Mouse (Mus musculus) thymus, postnatal 25 days (tissue): ENCODE measurements around the gene Napa.

Source experiments
- DNase-seq: peaks from one replicate; pipeline ENCODE4 v3.0.0; 2022

Gene Napa

GRCm38 (mm10) chr7:16098021-16099017 lies at the start of gene Napa:
TSS of gene Napa (plus strand) at chr7:16098458.
- peak; percentile 97 for DNase-seq

- no peak for DNase-seq
These were observed 49.3 kb upstream of the Napa start for GRCm38 (mm10) chr7:16048675-16049575.

- DNase-seq = no peak
These were observed 48.7 kb upstream of the Napa start for GRCm38 (mm10) chr7:16049576-16049915.

GRCm38 (mm10) chr7:16050600-16050999 lies 47.7 kb upstream of the Napa start:
- DNase-seq = no peak

- DNase-seq = peak; percentile 89
These were observed 46.2 kb upstream of the Napa start for GRCm38 (mm10) chr7:16051883-16052595.

- peak; percentile 97 for DNase-seq
These were observed 45.6 kb upstream of the Napa start for GRCm38 (mm10) chr7:16052684-16053083.

- no peak for DNase-seq
These were observed 45.2 kb upstream of the Napa start for GRCm38 (mm10) chr7:16053105-16053504.

- DNase-seq = no peak
These were observed 43.3 kb upstream of the Napa start for GRCm38 (mm10) chr7:16054966-16055365.

- no peak for DNase-seq
These were observed 42.6 kb upstream of the Napa start for GRCm38 (mm10) chr7:16055665-16056064.

GRCm38 (mm10) chr7:16056459-16057135 lies 41.7 kb upstream of the Napa start:
- DNase-seq = no peak

GRCm38 (mm10) chr7:16057136-16057534 lies 41.1 kb upstream of the Napa start:
- DNase-seq = peak; percentile 31

- no peak for DNase-seq
These were observed 36.8 kb upstream of the Napa start, which contains the start of gene Zfp541 for GRCm38 (mm10) chr7:16061219-16062098. TSS of gene Zfp541 (plus strand) at chr7:16061814.

- no peak for DNase-seq
These were observed 36.2 kb upstream of the Napa start for GRCm38 (mm10) chr7:16062099-16062420.

- DNase-seq = peak; percentile 41
These were observed 34.8 kb upstream of the Napa start for GRCm38 (mm10) chr7:16063490-16063889.

- no peak for DNase-seq
These were observed 27.4 kb upstream of the Napa start for GRCm38 (mm10) chr7:16070846-16071245.

- DNase-seq = no peak
These were observed 26.4 kb upstream of the Napa start for GRCm38 (mm10) chr7:16071906-16072305.

GRCm38 (mm10) chr7:16079947-16080346 lies 18.3 kb upstream of the Napa start:
- DNase-seq = no peak

GRCm38 (mm10) chr7:16080581-16080980 lies 17.7 kb upstream of the Napa start:
- no peak for DNase-seq

- no peak for DNase-seq
These were observed 14.9 kb upstream of the Napa start for GRCm38 (mm10) chr7:16083361-16083760.

- no peak for DNase-seq
These were observed 10.7 kb upstream of the Napa start for GRCm38 (mm10) chr7:16087587-16087986.

- DNase-seq = no peak
These were observed 3.7 kb upstream of the Napa start for GRCm38 (mm10) chr7:16094592-16094991.
